Mouse (Mus musculus): ENCODE results near the gene Tfr2.
A peak's percentile ranks its signal among the peaks of the same experiment; 100 is the strongest.

Tfr2 gene

GRCm38 (mm10) chr5:137569665-137570064 is at the start of gene Tfr2:
Gene Tfr2 (plus strand): TSS chr5:137569840.
- DNase-seq (ENCODE audit: low read depth, low spot score): no peak

GRCm38 (mm10) chr5:137521861-137522260 is 47.8 kb upstream of the Tfr2 start:
- no peak for DNase-seq (ENCODE audit: low read depth, low spot score)

GRCm38 (mm10) chr5:137522711-137523110 is 46.9 kb upstream of the Tfr2 start:
- DNase-seq (ENCODE audit: low read depth, low spot score): no peak

- no peak for DNase-seq (ENCODE audit: low read depth, low spot score)
These were observed 46.0 kb upstream of the Tfr2 start for GRCm38 (mm10) chr5:137523396-137524250.

GRCm38 (mm10) chr5:137524251-137524515 is 45.5 kb upstream of the Tfr2 start:
- no peak for DNase-seq (ENCODE audit: low read depth, low spot score)

GRCm38 (mm10) chr5:137524671-137525070 is 45.0 kb upstream of the Tfr2 start:
- no peak for DNase-seq (ENCODE audit: low read depth, low spot score)

- DNase-seq (ENCODE audit: low read depth, low spot score): no peak
These were observed 44.1 kb upstream of the Tfr2 start for GRCm38 (mm10) chr5:137525511-137525910.

GRCm38 (mm10) chr5:137526192-137526936 is 43.3 kb upstream of the Tfr2 start:
- DNase-seq (ENCODE audit: low read depth, low spot score): no peak

- no peak for DNase-seq (ENCODE audit: low read depth, low spot score)
These were observed 42.2 kb upstream of the Tfr2 start for GRCm38 (mm10) chr5:137527413-137527812.

- DNase-seq (ENCODE audit: low read depth, low spot score): no peak
These were observed 41.2 kb upstream of the Tfr2 start for GRCm38 (mm10) chr5:137528247-137528968.

GRCm38 (mm10) chr5:137529221-137529995 is 40.2 kb upstream of the Tfr2 start:
- DNase-seq (ENCODE audit: low read depth, low spot score): no peak

GRCm38 (mm10) chr5:137530075-137530474 is 39.6 kb upstream of the Tfr2 start:
- no peak for DNase-seq (ENCODE audit: low read depth, low spot score)

- peak; percentile 67 for DNase-seq (ENCODE audit: low read depth, low spot score)
These were observed 38.8 kb upstream of the Tfr2 start for GRCm38 (mm10) chr5:137530588-137531413.

GRCm38 (mm10) chr5:137531414-137532130 is 38.1 kb upstream of the Tfr2 start:
- no peak for DNase-seq (ENCODE audit: low read depth, low spot score)

- DNase-seq (ENCODE audit: low read depth, low spot score): no peak
These were observed 37.4 kb upstream of the Tfr2 start for GRCm38 (mm10) chr5:137532131-137532807.

GRCm38 (mm10) chr5:137532808-137533116 is 36.9 kb upstream of the Tfr2 start:
- DNase-seq (ENCODE audit: low read depth, low spot score): no peak

GRCm38 (mm10) chr5:137533117-137533827 is 36.4 kb upstream of the Tfr2 start, which contains the start of the genes Epo and Gnb2:
Gene Epo (minus strand): TSS chr5:137533242.
Gene Gnb2 (minus strand): TSS chr5:137533510.
- peak; percentile 98 for DNase-seq (ENCODE audit: low read depth, low spot score)

- DNase-seq (ENCODE audit: low read depth, low spot score): no peak
These were observed 34.9 kb upstream of the Tfr2 start for GRCm38 (mm10) chr5:137534762-137535161.

- DNase-seq (ENCODE audit: low read depth, low spot score): no peak
These were observed 34.3 kb upstream of the Tfr2 start for GRCm38 (mm10) chr5:137535318-137535717.

All from embryo, embryonic 11.5 days (tissue).